Mouse (Mus musculus) lung, postnatal 25 days (tissue): ENCODE results near the gene Fn3krp.

Experiments
- DNase-seq: peaks from one replicate; pipeline ENCODE4 v3.0.0; 2022; ENCODE audit warnings: low spot score

Fn3krp gene

DNA sequence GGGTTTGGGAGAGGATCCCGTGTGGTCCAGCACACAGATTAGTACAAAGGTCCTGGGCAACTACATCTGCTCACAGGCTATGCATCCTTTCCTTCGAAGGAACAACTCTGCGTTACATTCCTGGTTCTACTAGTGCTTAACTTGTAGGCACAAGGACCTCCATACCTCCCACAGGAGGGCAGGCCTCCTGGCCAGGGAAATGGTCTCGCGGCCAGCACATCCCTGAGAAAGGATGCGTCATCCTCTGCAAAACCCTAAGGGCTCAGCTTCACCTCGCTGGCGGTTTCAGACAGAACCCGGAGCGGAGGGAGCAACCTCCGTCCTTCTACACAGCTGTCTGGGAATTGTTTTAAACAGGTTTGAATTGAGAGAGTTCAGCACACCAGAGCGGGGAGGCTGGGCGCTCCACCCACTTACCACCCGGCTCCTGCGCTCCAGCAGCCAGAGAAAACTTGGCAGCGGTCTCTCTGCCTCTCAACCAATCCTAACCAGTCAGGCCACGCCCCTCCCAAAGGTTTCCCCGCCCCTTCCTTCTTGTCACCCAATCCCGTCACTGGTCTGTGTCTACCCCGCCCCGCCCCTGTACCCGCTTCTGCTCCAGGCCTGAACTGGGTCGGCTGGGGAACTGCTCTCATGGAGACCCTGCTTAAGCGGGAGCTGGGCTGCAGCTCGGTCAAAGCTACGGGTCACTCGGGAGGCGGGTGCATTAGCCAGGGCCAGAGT lies at the start of gene Fn3krp:
TSS of gene Fn3krp (plus strand) at position 572 of the 723 bp plus-strand sequence.
- peak; percentile 100 for DNase-seq

DNA sequence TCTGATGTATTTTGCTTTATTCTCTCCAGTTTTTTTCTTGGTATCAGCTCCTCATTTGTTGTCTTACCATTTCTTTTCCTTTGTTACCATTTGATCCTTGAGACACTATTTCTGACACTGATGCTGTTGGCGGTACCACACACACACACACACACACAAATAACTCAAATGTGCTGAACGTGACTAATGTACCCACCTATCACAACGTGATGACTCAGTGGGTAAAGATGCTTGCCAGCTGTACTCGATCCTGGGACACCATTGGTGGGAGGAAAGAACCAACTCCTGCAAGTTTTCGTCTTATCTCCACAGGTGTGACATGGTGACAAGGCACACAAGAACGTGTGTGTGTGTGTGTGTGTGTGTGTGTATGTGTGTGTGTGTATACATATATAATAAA lies 47.9 kb upstream of the Fn3krp start:
- no peak for DNase-seq

DNA sequence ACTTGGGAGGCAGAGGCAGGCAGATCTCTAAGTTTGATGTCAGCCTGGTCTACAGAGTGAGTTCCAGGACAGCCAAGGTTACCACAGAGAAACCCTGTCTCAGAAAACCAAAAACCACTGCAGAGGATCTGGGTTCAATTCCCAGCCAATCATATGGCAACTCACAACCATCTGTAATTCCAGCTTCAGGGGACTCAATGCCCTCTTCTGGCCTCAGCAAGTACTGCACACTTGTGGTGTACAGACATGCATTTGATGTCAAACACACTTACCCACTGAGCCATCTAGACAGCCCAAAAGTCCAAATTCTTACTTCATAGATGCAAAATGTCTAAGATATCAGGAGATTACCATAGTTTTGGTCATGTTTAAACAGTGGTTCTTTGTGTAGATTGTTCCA lies 42.6 kb upstream of the Fn3krp start:
- no peak for DNase-seq

DNA sequence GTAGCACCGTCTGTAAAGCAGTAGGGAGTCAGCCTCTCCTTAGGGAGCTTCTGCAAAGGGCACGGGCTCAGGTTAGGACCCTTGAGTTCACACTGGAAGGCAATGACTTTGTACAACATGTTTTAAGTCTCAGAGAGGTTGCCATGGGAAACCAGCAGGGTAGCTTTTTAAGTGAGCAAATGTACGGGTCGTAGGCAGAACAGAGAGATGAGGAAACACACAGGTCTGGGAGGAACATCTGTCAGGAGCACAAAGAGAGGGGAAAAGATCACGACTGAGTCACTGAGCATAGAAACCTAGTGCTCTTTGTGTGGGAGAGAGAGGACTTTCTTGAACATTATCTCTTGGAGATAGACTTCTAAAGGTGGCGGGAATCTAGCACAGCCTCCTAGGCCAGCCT lies 40.9 kb upstream of the Fn3krp start:
- no peak for DNase-seq

DNA sequence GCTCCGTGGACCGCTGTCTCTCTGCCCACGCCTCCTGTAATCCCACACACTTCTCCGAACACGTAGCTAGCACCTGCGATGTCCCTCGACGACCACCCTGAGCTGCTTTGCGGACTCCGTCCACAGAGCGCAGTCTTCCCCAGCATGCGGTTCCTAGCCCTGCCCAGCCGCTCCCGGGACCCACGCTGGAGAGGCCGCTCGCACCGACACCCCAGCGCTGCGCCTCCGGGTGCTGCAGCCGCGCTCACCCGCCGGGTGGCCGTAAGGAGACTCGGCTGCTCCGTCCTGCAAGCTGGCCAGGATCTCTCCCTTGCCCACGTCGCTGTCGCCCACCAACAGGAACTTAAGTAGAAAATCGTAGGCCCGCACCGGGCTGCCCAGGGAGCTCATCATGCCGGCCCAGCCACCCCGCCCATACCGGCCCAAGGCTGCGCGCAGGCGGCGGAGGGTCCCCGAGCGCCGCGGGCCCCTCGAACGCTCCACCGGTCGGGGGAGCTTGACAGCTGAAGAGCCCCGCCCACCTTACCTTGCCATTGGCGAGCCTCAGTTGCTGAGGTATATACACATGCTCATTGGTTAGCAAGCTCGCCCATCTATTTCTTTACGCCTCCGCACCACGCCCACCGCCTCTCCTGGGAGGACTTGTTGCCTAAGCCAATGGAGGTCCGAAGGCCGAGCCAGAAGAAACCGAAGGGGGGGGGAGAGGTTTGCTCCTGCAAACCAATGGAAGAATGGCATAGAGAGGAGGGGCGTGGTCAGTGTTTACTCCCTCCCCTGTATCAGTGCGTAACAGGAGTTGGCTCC lies 33.2 kb upstream of the Fn3krp start, which contains the start of gene Rab40b:
TSS of gene Rab40b (minus strand) at position 502 of the 804 bp plus-strand sequence.
- peak; percentile 94 for DNase-seq

DNA sequence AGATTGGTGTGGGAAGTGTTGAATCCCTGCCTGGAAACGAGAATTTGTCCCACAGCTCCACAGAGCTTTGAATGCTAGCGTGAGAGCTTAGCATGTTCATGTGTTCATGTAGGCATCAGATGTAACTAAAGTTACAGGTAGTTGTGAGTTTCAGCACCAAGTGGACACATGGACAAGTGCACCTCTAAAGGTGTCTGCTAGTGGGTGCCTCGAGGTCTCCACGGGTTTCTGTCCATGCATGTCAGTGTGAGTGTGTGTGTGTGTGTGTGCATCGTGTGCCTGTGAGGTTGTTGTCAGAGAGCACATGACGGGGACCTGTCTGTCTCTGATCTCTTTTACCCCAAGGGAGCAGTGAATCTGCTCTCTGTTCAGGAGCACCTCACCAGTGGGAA lies 32.7 kb upstream of the Fn3krp start:
- no peak for DNase-seq

DNA sequence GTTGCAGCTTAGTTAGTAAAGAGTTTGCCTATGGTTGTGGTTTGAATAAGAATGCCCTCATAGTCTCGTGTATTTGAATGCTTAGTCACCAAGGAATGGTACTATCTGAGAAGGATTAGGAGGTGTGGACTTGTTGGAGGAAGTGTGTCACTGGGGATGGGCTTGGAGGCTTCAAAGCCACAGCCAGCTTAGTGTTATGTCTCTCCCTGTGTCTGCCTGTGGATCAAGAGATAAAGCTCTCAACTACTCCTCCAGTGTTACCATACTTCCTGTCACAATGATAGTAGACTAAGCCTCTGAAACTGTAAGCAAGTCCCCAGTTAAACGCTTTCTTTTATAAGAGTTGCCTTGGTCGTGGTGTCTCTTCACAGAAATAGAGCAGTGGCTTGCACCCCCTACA lies 30.4 kb upstream of the Fn3krp start:
- DNase-seq: no peak

DNA sequence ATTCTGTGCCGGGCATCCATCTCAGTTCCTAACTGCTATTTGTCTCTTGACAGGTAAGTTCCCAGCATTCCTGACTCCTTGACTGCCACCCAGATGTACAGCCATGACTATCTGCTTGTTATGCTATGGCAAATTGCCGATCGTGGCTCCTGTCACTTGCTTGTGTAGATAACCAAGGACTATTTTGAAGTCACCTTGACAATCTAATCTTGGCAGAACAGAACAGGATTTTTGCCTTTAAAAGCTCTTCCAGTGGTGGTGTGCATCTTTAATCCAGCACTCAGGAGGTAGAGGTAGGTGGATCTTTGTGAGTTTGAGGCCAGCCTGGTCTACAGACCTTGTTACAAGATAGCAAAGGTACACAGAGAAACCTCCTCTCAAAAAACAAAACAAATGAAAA lies 28.8 kb upstream of the Fn3krp start:
- no peak for DNase-seq

DNA sequence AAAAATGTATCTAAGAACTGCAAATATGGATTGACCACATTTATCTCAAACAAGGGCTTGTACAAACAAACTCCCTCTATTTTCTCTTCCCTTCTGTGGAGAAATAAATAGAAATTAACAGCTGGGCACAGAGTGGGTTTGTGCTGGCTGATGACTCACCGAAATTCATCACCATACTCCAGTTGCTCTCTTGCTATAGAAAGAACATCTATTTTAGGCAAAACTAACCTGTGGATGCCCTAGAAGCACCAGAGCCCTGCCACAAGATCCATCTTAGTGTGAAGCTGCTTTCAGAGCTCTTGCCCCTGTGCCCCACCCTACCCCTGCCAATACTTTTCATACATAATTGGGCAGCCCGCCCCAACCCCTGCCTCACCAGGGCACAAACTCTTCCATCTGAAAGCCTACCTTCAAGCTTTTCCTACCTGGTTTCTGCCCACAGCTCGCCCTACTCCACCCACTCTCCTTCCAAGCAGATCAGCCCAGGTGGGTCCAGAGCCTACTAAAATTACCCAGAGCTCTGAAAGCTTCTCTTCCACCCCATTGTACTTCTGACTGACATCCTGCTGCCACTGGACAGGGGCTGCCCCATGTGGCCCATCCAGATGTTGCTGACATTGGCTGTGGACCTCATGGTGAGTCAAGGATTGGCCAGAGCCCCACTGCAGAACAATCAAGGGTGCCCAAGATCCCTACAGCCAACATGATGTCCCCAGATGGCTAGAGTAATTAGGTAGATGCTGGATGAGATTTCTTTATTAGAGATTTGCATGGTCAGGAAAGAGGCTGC lies 13.6 kb upstream of the Fn3krp start:
- DNase-seq: no peak

DNA sequence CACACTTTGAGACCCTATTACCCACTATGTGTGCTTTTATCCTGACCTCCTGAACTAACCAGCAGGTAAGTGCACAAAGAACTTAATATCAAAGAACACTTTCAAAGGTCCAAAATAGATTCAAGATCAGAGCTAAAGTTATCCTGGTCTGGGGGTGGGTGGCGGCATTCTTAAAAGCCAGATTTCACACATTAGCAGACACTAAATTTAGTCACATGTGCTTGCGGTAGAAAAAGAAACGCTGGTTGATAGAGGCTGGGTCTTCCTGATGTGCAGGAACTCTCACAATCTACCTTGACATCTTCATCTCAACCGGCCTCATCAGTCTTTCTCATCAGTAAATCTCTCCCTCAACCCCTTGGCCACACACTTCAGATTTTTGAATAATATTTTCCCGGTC lies 6.4 kb upstream of the Fn3krp start:
- no peak for DNase-seq

DNA sequence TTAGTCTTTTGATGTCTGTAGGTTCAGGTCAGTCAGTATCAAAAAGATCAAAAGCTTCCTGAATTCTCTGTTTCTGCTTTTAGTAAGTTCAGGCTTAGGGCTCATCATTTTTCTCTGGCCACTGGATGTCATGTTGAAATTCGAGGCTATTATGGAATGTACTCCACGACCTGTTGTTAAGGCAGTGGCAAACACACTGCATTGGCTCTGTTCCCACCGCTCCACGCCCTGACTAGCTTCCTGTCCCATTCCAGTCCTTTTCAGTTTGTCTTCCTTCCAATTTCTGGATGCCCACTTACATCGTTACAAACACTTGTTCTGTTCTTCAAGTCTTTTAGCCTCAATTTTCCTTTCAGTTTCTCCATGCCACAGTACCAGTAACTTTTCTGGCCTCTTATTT lies 5.8 kb upstream of the Fn3krp start:
- peak; percentile 7 for DNase-seq

DNA sequence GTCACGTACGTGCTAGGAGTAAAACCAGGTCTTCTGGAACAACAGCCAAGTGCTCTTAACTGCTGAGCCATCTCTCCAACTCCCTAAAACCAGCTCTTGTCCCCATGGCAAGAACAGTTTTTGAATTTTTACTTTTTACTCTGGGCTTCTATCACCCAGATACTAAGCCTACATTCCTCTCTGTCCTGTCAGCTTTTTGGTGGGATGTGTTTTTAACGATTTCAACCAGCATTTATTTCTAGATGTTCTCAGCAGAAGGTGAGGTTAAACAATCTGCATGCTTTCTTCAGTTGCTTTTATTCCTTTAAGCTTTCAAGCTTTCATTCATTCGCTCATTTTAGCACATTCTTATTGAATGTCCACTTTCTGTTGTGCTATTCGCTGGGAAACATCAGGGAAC lies 3.2 kb upstream of the Fn3krp start:
- DNase-seq: no peak

DNA sequence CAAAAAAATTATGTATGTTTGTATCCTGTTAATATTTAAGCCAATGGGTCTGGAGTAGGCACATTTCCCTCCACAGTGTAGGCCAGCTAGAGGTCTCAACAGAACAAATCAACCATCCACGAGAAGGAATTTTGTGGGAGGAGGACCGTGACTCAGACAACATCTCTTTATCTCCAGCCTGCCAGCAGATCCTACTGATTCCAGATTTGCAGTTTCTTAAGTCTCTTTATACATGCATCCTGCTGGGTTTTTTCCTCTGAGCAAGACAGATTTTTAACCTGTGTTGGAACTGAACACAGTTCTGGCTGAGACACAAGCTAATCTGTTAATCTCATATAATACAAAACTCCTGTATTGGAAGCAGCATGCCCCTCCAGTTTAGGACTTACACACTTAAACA lies 2.3 kb upstream of the Fn3krp start:
- DNase-seq: no peak

DNA sequence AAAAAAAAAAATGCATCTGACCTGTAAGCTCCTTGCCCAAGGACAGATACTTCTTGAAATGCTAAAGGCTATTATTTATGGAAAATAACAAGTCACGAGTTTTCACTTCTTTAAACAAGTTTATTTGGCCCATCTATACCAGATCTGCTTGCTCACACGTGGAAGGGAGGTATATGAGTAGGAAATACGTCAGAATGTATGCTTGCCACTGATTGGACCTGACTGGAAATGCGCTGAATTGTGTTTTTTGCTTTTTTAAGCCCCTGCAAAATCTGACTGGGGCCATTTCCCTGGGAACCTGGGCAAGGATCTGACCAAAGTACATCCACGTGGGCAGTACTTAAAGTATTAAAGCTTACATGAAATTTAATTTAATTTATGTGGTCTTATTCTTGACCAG lies 822 bp upstream of the Fn3krp start:
- DNase-seq: no peak

DNA sequence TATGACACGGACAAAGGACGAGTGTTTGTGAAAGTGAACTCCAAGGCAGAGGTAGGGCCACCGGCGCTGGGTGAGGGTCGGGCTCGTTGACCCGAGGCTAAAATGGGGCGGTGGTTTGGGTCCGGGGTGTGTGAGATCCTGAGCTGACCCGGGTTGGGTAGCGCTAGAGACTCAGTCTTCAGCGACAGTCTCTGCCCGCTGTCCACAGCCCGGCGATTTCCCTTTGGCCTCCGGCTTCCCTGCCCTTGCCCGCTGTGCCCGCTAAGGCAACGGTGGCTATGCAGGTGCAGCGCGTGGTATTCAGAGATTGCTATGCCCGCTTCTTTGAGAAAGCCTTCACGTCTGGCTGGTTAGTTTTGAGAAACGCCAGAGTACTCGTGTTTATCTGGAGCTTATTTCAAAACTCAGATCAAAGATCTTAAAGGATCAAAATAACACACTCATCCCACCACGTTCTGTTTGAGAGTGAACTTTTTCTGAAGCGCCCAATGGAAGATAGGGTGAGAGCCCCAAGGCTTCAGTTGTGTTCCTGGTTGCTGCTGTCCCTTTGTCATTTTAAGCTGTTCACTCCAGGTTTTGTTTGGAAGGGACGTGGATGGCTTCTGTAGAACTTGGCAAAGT lies 462 bp downstream of the Fn3krp start:
- peak; percentile 8 for DNase-seq

DNA sequence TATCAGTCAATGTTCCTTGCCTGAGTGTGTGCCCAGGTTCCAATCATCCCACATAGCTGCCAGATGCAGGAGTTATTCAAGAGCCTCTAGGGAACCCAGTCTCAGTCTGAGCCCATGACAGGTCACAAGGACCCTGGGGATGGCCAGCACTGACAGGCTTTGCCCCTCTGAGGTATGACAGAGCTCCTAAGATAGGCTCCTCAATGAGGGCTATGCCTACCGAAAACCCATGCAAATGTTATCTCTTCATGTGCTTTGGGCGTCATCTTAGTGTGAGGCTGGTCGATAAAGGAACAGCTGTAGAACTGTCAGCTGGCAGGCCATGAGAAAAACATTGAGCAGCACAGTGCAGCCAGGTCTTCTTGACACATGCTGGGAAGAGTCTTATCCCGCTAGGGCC lies 12.2 kb downstream of the Fn3krp start:
- DNase-seq: no peak

DNA sequence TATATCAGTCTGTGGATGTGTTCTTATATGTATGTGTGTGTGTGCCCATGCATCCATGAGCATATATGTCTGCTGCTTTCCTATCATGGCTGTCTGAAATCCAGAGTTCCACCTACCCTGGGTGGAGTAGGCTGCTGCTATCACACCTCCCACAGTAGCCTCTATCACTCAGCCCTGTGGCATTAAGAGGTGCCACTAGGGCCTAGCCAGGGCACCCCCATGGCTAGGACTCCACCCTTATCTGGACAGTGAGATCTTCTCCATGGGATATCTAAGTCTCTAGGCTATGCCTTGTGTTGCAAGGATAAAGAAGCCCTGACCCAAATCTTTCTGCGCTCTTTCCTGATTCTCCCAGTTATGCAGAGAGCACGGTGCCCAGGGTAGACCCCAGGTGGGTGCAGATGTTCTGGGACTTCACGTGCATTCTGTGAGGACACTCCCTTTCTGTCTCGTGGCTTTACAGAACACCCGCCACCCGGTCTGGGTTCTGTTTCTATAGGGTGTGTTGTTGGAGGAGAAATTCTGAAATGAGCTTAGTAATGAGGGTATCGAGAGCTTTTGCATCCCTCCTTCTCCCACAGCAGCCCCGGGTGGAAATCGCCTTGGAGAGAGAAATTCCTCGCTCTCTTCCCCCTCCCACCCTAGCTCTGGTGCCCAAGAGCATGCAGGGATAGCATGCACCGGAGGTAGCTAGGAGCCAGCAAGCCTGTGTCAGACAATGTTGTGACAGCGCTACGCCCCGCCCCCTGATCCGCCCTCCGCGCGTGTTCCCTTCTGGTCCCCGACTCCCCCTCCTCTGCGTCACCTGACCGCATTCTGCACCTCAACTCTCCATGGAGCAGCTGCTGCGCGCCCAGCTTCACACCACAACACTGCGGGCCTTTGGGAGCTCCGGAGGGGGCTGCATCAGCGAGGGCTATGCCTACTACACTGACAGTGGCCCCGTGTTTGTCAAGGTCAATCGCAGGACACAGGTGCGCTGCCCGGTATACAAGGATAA lies 13.3 kb downstream of the Fn3krp start, which contains the start of gene Fn3k:
TSS of gene Fn3k (plus strand) at position 758 of the 1,000 bp plus-strand sequence.
- DNase-seq: peak; percentile 91

DNA sequence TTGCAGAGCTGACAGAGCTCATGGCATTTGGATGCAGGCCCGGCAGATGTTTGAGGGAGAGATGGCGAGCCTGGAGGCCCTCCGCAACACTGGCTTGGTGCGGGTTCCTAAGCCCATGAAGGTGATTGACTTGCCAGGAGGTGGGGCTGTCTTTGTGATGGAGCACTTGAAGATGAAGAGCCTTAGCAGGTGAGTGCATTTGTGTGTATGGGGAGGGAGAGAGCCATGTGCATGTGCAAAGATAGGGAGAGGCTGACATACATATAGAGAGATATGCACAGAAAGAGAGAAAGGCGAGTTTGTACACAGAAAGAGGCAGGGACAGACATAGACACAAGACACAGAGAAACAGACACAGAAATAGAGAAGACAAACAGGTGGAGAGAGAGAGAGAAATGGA lies 16.0 kb downstream of the Fn3krp start:
- DNase-seq: no peak

DNA sequence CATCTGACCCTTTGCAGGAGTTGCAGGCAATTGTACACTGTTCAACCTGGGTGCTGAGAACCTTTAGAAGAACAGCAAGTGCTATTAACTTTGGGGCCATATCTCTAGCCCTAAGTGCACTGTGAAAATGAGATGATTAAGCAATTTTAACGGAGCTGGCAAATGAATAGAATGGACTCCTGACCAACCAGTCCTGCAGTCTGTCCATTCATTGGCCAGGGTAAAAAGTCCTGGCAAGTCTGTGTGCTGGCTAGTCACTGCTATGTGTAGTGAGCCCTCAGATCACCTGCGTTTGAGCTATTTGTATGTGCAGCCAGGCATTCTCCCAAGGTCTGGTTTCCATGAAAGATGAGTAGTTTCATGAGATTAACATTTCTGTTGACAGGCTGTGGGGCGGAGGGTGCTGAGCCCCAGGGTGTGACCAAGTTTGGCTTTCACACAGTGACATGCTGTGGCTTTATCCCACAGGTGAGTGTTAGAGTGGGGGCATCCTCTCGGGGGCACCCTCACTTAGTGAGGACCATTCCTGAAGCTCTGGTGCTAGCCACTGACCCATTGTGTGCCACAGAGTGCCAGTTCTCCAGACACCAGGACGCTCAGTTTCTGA lies 18.6 kb downstream of the Fn3krp start:
- no peak for DNase-seq

DNA sequence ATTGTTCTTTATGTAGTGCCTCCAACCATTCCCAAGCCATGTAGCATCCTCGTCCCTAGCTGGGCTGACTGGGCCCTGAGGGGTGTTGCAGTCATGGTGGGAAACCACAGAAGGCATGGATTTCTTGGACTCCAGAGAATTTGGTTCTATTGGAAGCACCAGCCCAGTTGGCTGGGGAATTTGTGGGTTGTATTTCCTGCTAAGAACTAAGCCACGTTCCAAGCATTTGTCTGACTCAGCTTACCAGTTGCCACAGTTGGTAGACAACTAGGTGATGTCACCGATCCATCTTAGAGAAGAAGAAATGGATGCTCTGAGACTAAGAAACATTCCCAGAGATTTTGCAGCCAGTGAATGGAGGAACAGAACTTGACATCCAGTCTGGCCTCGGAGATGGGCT lies 20.5 kb downstream of the Fn3krp start:
- DNase-seq: no peak

DNA sequence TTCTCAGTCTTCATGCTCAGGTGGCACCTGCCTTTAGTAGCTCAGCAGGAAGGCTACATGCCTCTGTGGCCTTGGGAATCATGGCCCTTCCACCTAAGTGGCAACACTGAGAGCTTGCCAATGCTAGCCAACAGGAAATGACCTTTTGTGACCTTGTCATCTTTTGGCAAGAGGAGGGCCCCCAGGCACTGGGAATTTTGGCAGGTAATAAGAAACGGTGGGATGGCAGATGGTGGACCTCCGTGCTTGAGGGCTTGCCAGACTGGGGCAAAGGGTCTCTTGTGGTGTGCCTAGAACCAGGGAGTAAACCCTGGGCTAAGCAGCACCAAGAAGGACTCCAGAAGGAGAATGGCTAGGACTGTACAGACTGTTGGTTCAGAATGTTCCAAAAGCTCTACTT lies 20.9 kb downstream of the Fn3krp start:
- DNase-seq: no peak
